Mouse (Mus musculus) forebrain, embryonic 12.5 days (tissue): ENCODE data around the gene Olig1. TPM values are rescaled to one million over a fixed set of nuclear protein-coding genes. Genes with fewer than 3 reads are reported as not detected.
A peak's percentile ranks its signal among the peaks of the same experiment; 100 is the strongest.

ENCODE experiments used
- ATAC-seq: fragments of 200-750 bp; cut with Nextera tagmentation; 2 replicates; pipeline ENCODE4 v1.8.0; 2017; ENCODE audit warnings: moderate TSS enrichment; ENCODE audit not compliant: low FRiP score
- H3K27ac ChIP-seq: fragments of 300-500 bp; sonication (generic); 2 replicates; pipeline ENCODE4 v1.5.1; 2016; ENCODE audit warnings: mild to moderate bottlenecking
- H3K27me3 ChIP-seq: fragments of 300-500 bp; sonication (generic); 2 replicates; pipeline ENCODE4 v1.6.1; 2016; ENCODE audit warnings: mild to moderate bottlenecking
- H3K36me3 ChIP-seq: fragments of 300-500 bp; sonication (generic); replicated peaks from 2 replicates; pipeline ENCODE4 v1.6.1; 2016; ENCODE audit warnings: mild to moderate bottlenecking
- H3K4me1 ChIP-seq: fragments of 300-500 bp; sonication (generic); 2 replicates; pipeline ENCODE4 v1.6.1; 2016
- H3K4me2 ChIP-seq: fragments of 300-500 bp; sonication (generic); 2 replicates; pipeline ENCODE4 v1.6.1; 2016; ENCODE audit warnings: mild to moderate bottlenecking, moderate library complexity
- H3K4me3 ChIP-seq: fragments of 300-500 bp; sonication (generic); replicated peaks from 2 replicates; pipeline ENCODE4 v1.5.1; 2016; ENCODE audit warnings: mild to moderate bottlenecking
- H3K9ac ChIP-seq: fragments of 300-500 bp; sonication (generic); 2 replicates; pipeline ENCODE4 v1.6.1; 2016; ENCODE audit warnings: mild to moderate bottlenecking
- H3K9me3 ChIP-seq: fragments of 300-500 bp; sonication (generic); 2 replicates; pipeline ENCODE4 v1.6.1; 2016
- WGBS: fragments of 180-500 bp; shearing (Covaris S2); methylation state at CpG from one replicate; pipeline ENCODE4 v1.1.7; 2016; 5-methylcytosine and 5-hydroxymethylcytosine counted together
- polyA plus RNA-seq: library from polyadenylated mRNA; unstranded; fragments of >200 nt; fragmentation: Nextera tagmentation; extraction: Ambion mirVana; gene quantifications from 2 replicates; pipeline ENCODE4 v1.2.1, GENCODE M21; 2016

The Olig1 gene
- polyA plus RNA-seq, 1 experiment from 2014 or later: 9.9 TPM

- Histone ChIP-seq H3K4me2 (no peak overlapping the region), H3K4me1 (peaks cover 54% of the 10 kb centered on the region), H3K27me3 (peaks cover 98% of the 10 kb centered on the region), H3K9me3 (no peaks in the 10 kb centered on the region), H3K4me3 (no peak overlapping the region), H3K36me3 (no peaks in the 10 kb centered on the region), H3K27ac (no peak overlapping the region), H3K9ac (no peak overlapping the region)
- 82% methylated on average over 7 of the region's 7 CpGs for WGBS
- ATAC-seq: no peak
These were observed 29.8 kb downstream of the Olig1 start for GRCm38 (mm10) chr16:91299412-91299811.

- Histone ChIP-seq H3K4me3 (peak overlapping the region; percentile 19; the same call in 1 of the 2 replicates), H3K4me2 (peak overlapping the region; percentile 42), H3K27ac (no peak overlapping the region), H3K9ac (no peak overlapping the region), H3K9me3 (no peaks in the 10 kb centered on the region), H3K4me1 (peaks cover 68% of the 10 kb centered on the region), H3K36me3 (no peaks in the 10 kb centered on the region), H3K27me3 (peaks cover 99% of the 10 kb centered on the region)
- peak; percentile 19 for ATAC-seq
- 9% methylated on average over 16 of the region's 16 CpGs for WGBS
These were observed 31.3 kb downstream of the Olig1 start for GRCm38 (mm10) chr16:91300641-91301441.

- Histone ChIP-seq H3K27ac (peak overlapping the region; percentile 16; the same call in 1 of the 2 replicates), H3K4me1 (peaks cover 70% of the 10 kb centered on the region), H3K36me3 (no peaks in the 10 kb centered on the region), H3K27me3 (peaks cover 97% of the 10 kb centered on the region), H3K4me3 (peak overlapping the region; percentile 19), H3K9me3 (no peaks in the 10 kb centered on the region), H3K9ac (no peak overlapping the region), H3K4me2 (peak overlapping the region; percentile 42)
- WGBS: 5% methylated on average over 18 of the region's 18 CpGs
- peak; percentile 44 for ATAC-seq
These were observed 31.9 kb downstream of the Olig1 start for GRCm38 (mm10) chr16:91301454-91301853.

- 31% methylated on average over 26 of the region's 26 CpGs for WGBS
- no peaks in the 10 kb centered on the region for H3K36me3 ChIP-seq
- peaks cover 91% of the 10 kb centered on the region for H3K27me3 ChIP-seq
- no peak overlapping the region; the same call in 1 of the 2 replicates for H3K9ac ChIP-seq
- no peak for ATAC-seq
- no peak overlapping the region for H3K4me3 ChIP-seq
- H3K4me2 ChIP-seq: 0 out of 2 replicates have a peak overlapping the region, but pooled peaks have one; percentile 0
- peak overlapping the region; percentile 38; the same call in 1 of the 2 replicates for H3K27ac ChIP-seq
- no peaks in the 10 kb centered on the region for H3K9me3 ChIP-seq
- H3K4me1 ChIP-seq: peaks cover 62% of the 10 kb centered on the region
These were observed 34.5 kb downstream of the Olig1 start for GRCm38 (mm10) chr16:91303776-91304709.

GRCm38 (mm10) chr16:91305512-91306111 lies 36.0 kb downstream of the Olig1 start:
- H3K27me3 ChIP-seq: peaks cover 88% of the 10 kb centered on the region
- peak overlapping the region; percentile 67 for H3K27ac ChIP-seq
- 49% methylated on average over 16 of the region's 16 CpGs for WGBS
- H3K4me1 ChIP-seq: peaks cover 67% of the 10 kb centered on the region
- H3K9me3 ChIP-seq: no peaks in the 10 kb centered on the region
- no peak overlapping the region for H3K4me3 ChIP-seq
- H3K9ac ChIP-seq: no peak overlapping the region
- 0 out of 2 replicates have a peak, but pooled peaks have one; percentile 2 for ATAC-seq
- no peaks in the 10 kb centered on the region for H3K36me3 ChIP-seq
- no peak overlapping the region for H3K4me2 ChIP-seq

- no peak for ATAC-seq
- Histone ChIP-seq H3K9ac (no peak overlapping the region), H3K27ac (no peak overlapping the region), H3K4me1 (peaks cover 48% of the 10 kb centered on the region), H3K4me3 (no peak overlapping the region), H3K9me3 (no peaks in the 10 kb centered on the region), H3K27me3 (peaks cover 72% of the 10 kb centered on the region), H3K4me2 (no peak overlapping the region), H3K36me3 (no peaks in the 10 kb centered on the region)
- WGBS: 31% methylated on average over 3 of the region's 3 CpGs
These were observed 40.3 kb downstream of the Olig1 start for GRCm38 (mm10) chr16:91309872-91310271.

- no peaks in the 10 kb centered on the region for H3K9me3 ChIP-seq
- WGBS: 43% methylated on average over 7 of the region's 7 CpGs
- no peak for ATAC-seq
These were observed 43.3 kb downstream of the Olig1 start for GRCm38 (mm10) chr16:91312921-91313320.

GRCm38 (mm10) chr16:91314114-91314775 lies 44.7 kb downstream of the Olig1 start:
- Histone ChIP-seq H3K9me3 (no peaks in the 10 kb centered on the region), H3K27ac (no peak overlapping the region), H3K4me1 (peaks cover 33% of the 10 kb centered on the region), H3K4me2 (peak overlapping the region; percentile 13; the same call in 1 of the 2 replicates), H3K27me3 (peaks cover 78% of the 10 kb centered on the region), H3K4me3 (no peak overlapping the region), H3K9ac (no peak overlapping the region), H3K36me3 (no peaks in the 10 kb centered on the region)
- peak; percentile 75 for ATAC-seq
- whole genome bisulfite sequencing: 8% methylated on average over 19 of the region's 19 CpGs

More at GRCm38 (mm10) chr16:91312921-91313320, 43.3 kb downstream of the Olig1 start:
- Histone ChIP-seq H3K36me3 (no peaks in the 10 kb centered on the region), H3K9ac (no peak overlapping the region), H3K4me1 (peaks cover 33% of the 10 kb centered on the region), H3K4me2 (no peak overlapping the region), H3K4me3 (no peak overlapping the region), H3K27ac (no peak overlapping the region), H3K27me3 (peaks cover 75% of the 10 kb centered on the region)

GRCm38 (mm10) chr16:91320191-91320590 lies 50.6 kb downstream of the Olig1 start:
- Histone ChIP-seq H3K27ac (no peak overlapping the region), H3K27me3 (peaks cover 67% of the 10 kb centered on the region), H3K36me3 (no peaks in the 10 kb centered on the region), H3K4me3 (no peak overlapping the region), H3K9ac (no peak overlapping the region), H3K4me1 (peaks cover 16% of the 10 kb centered on the region), H3K4me2 (peak overlapping the region; percentile 40), H3K9me3 (no peaks in the 10 kb centered on the region)
- 0 out of 2 replicates have a peak, but pooled peaks have one; percentile 6 for ATAC-seq
- 58% methylated on average over 10 of the region's 10 CpGs for WGBS

- 24% methylated on average over 15 of the region's 15 CpGs for WGBS
- no peak overlapping the region for H3K4me3 ChIP-seq
- H3K4me1 ChIP-seq: peaks cover 16% of the 10 kb centered on the region
- peak; percentile 20; the same call in 1 of the 2 replicates for ATAC-seq
- no peak overlapping the region for H3K9ac ChIP-seq
- H3K27me3 ChIP-seq: peaks cover 67% of the 10 kb centered on the region
- no peaks in the 10 kb centered on the region for H3K9me3 ChIP-seq
- no peaks in the 10 kb centered on the region for H3K36me3 ChIP-seq
- H3K4me2 ChIP-seq: peak overlapping the region; percentile 40
- no peak overlapping the region for H3K27ac ChIP-seq
These were observed 51.0 kb downstream of the Olig1 start for GRCm38 (mm10) chr16:91320608-91321007.
